Mouse (Mus musculus): ENCODE measurements around the gene Dmbx1. TPM values are rescaled to one million over a fixed set of nuclear protein-coding genes. Genes with fewer than 3 reads are reported as not detected.

Dmbx1 gene
- total and polyA plus RNA-seq, 3 experiments = 0.19 to 2.3 TPM; not detected in 1

GRCm38 (mm10) chr4:115881183-115881582 is 58.5 kb downstream of the Dmbx1 start:
- no peak overlapping the region for H3K27ac ChIP-seq (ENCODE audit: control insufficient read depth, low read depth, low read length)
- no peak for DNase-seq (ENCODE audit: low read depth, low spot score)
- H3K79me2 ChIP-seq (ENCODE audit: control insufficient read depth, insufficient read depth, low read length, poor library complexity) = no peaks in the 10 kb centered on the region
- no peaks in the 10 kb centered on the region for H3K9me3 ChIP-seq (replicated peaks; ENCODE audit: insufficient read depth, low read length)
- no peaks in the 10 kb centered on the region for H3K27me3 ChIP-seq (ENCODE audit: control insufficient read depth in 1 of 2, insufficient read depth in 2 of 2, low read length in 2 of 2)
- H3K36me3 ChIP-seq (ENCODE audit: control insufficient read depth in 1 of 2, insufficient read depth in 2 of 2, low read length in 2 of 2) = no peaks in the 10 kb centered on the region
- TF ChIP-seq RCOR1 (IDR thresholded peaks at IDR 0.05; ENCODE audit: low read depth, low read length) (no peak), USF1 (IDR thresholded peaks at IDR 0.05; ENCODE audit: low read depth, low read length) (no peak), MEF2A (IDR thresholded peaks at IDR 0.05; ENCODE audit: extremely low read depth, insufficient replicate concordance, low read depth, low read length, poor library complexity, severe bottlenecking) (no peak), POLR2AphosphoS5 (IDR thresholded peaks at IDR 0.05; ENCODE audit: borderline replicate concordance, low read depth, low read length) (no peak), EP300 (IDR thresholded peaks at IDR 0.05; ENCODE audit: low read depth in 1 of 2, low read length in 2 of 2) (no peak), MAX (IDR thresholded peaks at IDR 0.05; ENCODE audit: low read length) (no peak), CHD2 (IDR thresholded peaks at IDR 0.05; ENCODE audit: low read length) (no peak), TBP (IDR thresholded peaks at IDR 0.05; ENCODE audit: low read depth, low read length) (no peak), RAD21 (IDR thresholded peaks at IDR 0.05; ENCODE audit: low read depth, low read length) (no peak), GABPA (IDR thresholded peaks at IDR 0.05; ENCODE audit: low read depth, low read length) (no peak), USF2 (IDR thresholded peaks at IDR 0.05; ENCODE audit: borderline replicate concordance in 1 of 2, insufficient read depth in 1 of 2, low read depth in 1 of 2, low read length in 2 of 2) (no peak), POLR2AphosphoS2 (IDR thresholded peaks at IDR 0.05; ENCODE audit: low read length) (no peak), ZNF384 (IDR thresholded peaks at IDR 0.05; ENCODE audit: low read depth, low read length) (no peak), GATA1 (IDR thresholded peaks at IDR 0.05; ENCODE audit: low read depth, low read length) (no peak), JUND (IDR thresholded peaks at IDR 0.05; ENCODE audit: low read depth, low read length) (no peak), MYB (IDR thresholded peaks at IDR 0.05; ENCODE audit: low read depth, low read length) (no peak), ZC3H11A (IDR thresholded peaks at IDR 0.05; ENCODE audit: low read depth, low read length) (no peak), SIN3A (IDR thresholded peaks at IDR 0.05; ENCODE audit: low read length) (no peak)
- no peak overlapping the region for H3K4me3 ChIP-seq (ENCODE audit: control insufficient read depth in 1 of 2, insufficient read depth in 1 of 2, low read depth in 2 of 2, low read length in 2 of 2)
- H3K9ac ChIP-seq (ENCODE audit: control insufficient read depth, low read depth, low read length, poor library complexity, severe bottlenecking) = no peak overlapping the region
- no peaks in the 10 kb centered on the region for H3K4me1 ChIP-seq (ENCODE audit: control insufficient read depth in 1 of 2, insufficient read depth in 2 of 2, low read length in 2 of 2)

- no peaks in the 10 kb centered on the region for H3K9me3 ChIP-seq (replicated peaks; ENCODE audit: insufficient read depth, low read length)
- peaks cover 0 to 2% of the 10 kb centered on the region in 2 experiments; a peak in 1 of 4 replicates for H3K36me3 ChIP-seq (ENCODE audit: control insufficient read depth in 1 of 2, insufficient read depth in 2 of 2, low read length in 2 of 2)
Observed at GRCm38 (mm10) chr4:115878828-115879227, 60.9 kb downstream of the Dmbx1 start.

More at GRCm38 (mm10) chr4:115878828-115879227, 60.9 kb downstream of the Dmbx1 start:
- no peak for DNase-seq (ENCODE audit: low read depth, low spot score)
- Histone ChIP-seq H3K79me2 (ENCODE audit: control insufficient read depth, insufficient read depth, low read length, poor library complexity) (no peaks in the 10 kb centered on the region), H3K9ac (ENCODE audit: control insufficient read depth, low read depth, low read length, poor library complexity, severe bottlenecking) (no peak overlapping the region), H3K4me1 (ENCODE audit: control insufficient read depth in 1 of 2, insufficient read depth in 2 of 2, low read length in 2 of 2) (no peaks in the 10 kb centered on the region), H3K4me3 (ENCODE audit: control insufficient read depth in 1 of 2, insufficient read depth in 1 of 2, low read depth in 2 of 2, low read length in 2 of 2) (no peak overlapping the region), H3K27me3 (ENCODE audit: control insufficient read depth in 1 of 2, insufficient read depth in 2 of 2, low read length in 2 of 2) (no peaks in the 10 kb centered on the region), H3K27ac (ENCODE audit: control insufficient read depth, low read depth, low read length) (no peak overlapping the region)
- TF ChIP-seq NELFE (IDR thresholded peaks at IDR 0.05; ENCODE audit: low read depth, low read length) (no peak), GABPA (IDR thresholded peaks at IDR 0.05; ENCODE audit: low read depth, low read length) (no peak), USF2 (IDR thresholded peaks at IDR 0.05; ENCODE audit: borderline replicate concordance in 1 of 2, insufficient read depth in 1 of 2, low read depth in 1 of 2, low read length in 2 of 2) (no peak), MAX (IDR thresholded peaks at IDR 0.05; ENCODE audit: low read length) (no peak), RCOR1 (IDR thresholded peaks at IDR 0.05; ENCODE audit: low read depth, low read length) (no peak), E2F4 (IDR thresholded peaks at IDR 0.05; ENCODE audit: borderline replicate concordance, low read depth, low read length) (no peak), MYC (IDR thresholded peaks at IDR 0.05; ENCODE audit: low read depth, low read length) (no peak)
